Mouse (Mus musculus): ENCODE results near the gene Ehf.

Ehf gene

GRCm38 (mm10) chr2:103214861-103215260 lies 88.2 kb downstream of the Ehf start:
- no peak for DNase-seq (ENCODE audit: low read depth, low spot score)

GRCm38 (mm10) chr2:103213547-103213946 lies 89.5 kb downstream of the Ehf start:
- DNase-seq (ENCODE audit: low read depth, low spot score), result no peak
